ENCODE assay signal across 8 mouse cellular contexts in the genomic region with DNA sequence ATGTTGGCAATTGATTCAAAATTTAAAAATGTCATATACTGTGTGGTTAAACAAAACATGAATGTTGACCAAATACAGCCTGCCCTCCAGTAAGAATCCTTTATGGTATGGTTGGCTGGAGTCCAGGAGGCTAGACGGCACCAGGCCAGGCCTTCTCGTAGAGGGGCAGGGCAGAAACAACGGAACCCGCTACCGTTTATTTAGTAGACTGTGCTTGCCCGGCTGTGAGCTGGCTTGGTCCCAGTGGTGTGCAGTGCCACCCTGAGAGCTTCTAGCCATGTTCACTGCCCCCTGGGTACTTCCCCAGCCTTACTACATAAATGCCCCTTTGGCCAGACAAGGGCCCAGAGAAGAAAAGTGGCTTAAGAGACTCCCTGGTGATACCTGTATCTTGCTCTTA.
DNase-seq lines count a peak whose midpoint lies in the region; ATAC-seq and TF ChIP-seq lines count a peak whose summit lies in the region.

No protein-coding gene starts in this region.

- H3K36me3 ChIP-seq in limb, embryonic 12.5 days = peaks cover 12% of the 10 kb centered on the region; the same call in 1 of the 2 replicates
- no peaks in the 10 kb centered on the region for H3K36me3 ChIP-seq in small intestine, adult 2 months (ENCODE audit: control insufficient read depth, insufficient read depth, low read length)

- H3K4me2 ChIP-seq in limb, embryonic 12.5 days = 0 out of 2 replicates have a peak overlapping the region, but pooled peaks have one; percentile 10

- no peaks in the 10 kb centered on the region for H3K27me3 ChIP-seq in limb, embryonic 12.5 days
- H3K27me3 ChIP-seq in small intestine, adult 2 months (ENCODE audit: control insufficient read depth, insufficient read depth, low read length) = no peaks in the 10 kb centered on the region

- peaks cover 67% of the 10 kb centered on the region for H3K4me1 ChIP-seq in lung, adult 2 months (ENCODE audit: control insufficient read depth, insufficient read depth, low read length)
- peaks cover 86% of the 10 kb centered on the region for H3K4me1 ChIP-seq in limb, embryonic 12.5 days (replicated peaks)
- peaks cover 51% of the 10 kb centered on the region for H3K4me1 ChIP-seq in small intestine, adult 2 months (ENCODE audit: control insufficient read depth, insufficient read depth, insufficient read length, low read length)

- no peak overlapping the region for H3K4me3 ChIP-seq in lung, adult 2 months (replicated peaks; ENCODE audit: extremely low read depth, low read depth, low read length)
- H3K4me3 ChIP-seq in limb, embryonic 12.5 days (replicated peaks) = no peak overlapping the region
- H3K4me3 ChIP-seq in small intestine, adult 2 months (ENCODE audit: low read depth, low read length) = no peak overlapping the region

- DNase-seq in cerebellum, postnatal 10 days = peak; percentile 62 to 70
- no peak for DNase-seq in cerebellum, adult 8-10 months
- DNase-seq in lung, adult 18-20 months = peak; percentile 52 to 60
- no peak for DNase-seq in lung, adult 2 months
- DNase-seq in testis, postnatal 10 days (ENCODE audit: low spot score) = no peak
- no peak for DNase-seq in layer of hippocampus, postnatal 25 days (ENCODE audit: extremely low spot score in 1 of 2, low spot score in 1 of 2)

- no peak for TF ChIP-seq POLR2A in lung, adult 2 months (IDR thresholded peaks at IDR 0.05; ENCODE audit: borderline replicate concordance, extremely low read depth, low read depth, low read length)
- no peak for TF ChIP-seq POLR2A in small intestine, adult 2 months (IDR thresholded peaks at IDR 0.05; ENCODE audit: low read depth, low read length)

- peak overlapping the region; percentile 56 for H3K27ac ChIP-seq in limb, embryonic 12.5 days
- peak overlapping the region; percentile 65 for H3K27ac ChIP-seq in small intestine, adult 2 months (ENCODE audit: insufficient read depth, low read depth, low read length)

- WGBS in lung, adult 2 months = 8% methylated on average over 6 of the region's 6 CpGs
- WGBS in limb, embryonic 12.5 days = 48% methylated on average over 6 of the region's 6 CpGs
- WGBS in small intestine, adult 2 months = 14% methylated on average over 6 of the region's 6 CpGs

- H3K9ac ChIP-seq in limb, embryonic 12.5 days (replicated peaks) = no peak overlapping the region

- no peaks in the 10 kb centered on the region for H3K9me3 ChIP-seq in limb, embryonic 12.5 days

- TF ChIP-seq CTCF in lung, adult 2 months (IDR thresholded peaks at IDR 0.05; ENCODE audit: insufficient read depth, low read length) = no peak
- no peak for TF ChIP-seq CTCF in small intestine, adult 2 months (IDR thresholded peaks at IDR 0.05; ENCODE audit: extremely low read depth, insufficient read length, insufficient replicate concordance, low read depth, low read length)

- no peak for ATAC-seq in limb, embryonic 12.5 days (ENCODE audit: insufficient number of reproducible peaks, insufficient read depth, low FRiP score, low TSS enrichment, low read depth)

Comparison
In these comparisons a context has a peak if more than half of its experiments do, and no peak if none do; other contexts are left out.
1. DNase-seq: peak in cerebellum, postnatal 10 days (2 of 2) and lung, adult 18-20 months (2 of 2); none in cerebellum, adult 8-10 months (single experiment), lung, adult 2 months (single experiment), testis, postnatal 10 days (single experiment) and layer of hippocampus, postnatal 25 days (0 of 2).